Mouse (Mus musculus) thymus, adult 2 months (tissue): Measurements from ENCODE around the gene Rps9.
A peak's percentile ranks its signal among the peaks of the same experiment; 100 is the strongest.

ENCODE experiments used
- CTCF ChIP-seq: fragments of 200-500 bp; IDR thresholded peaks from 2 replicates; pipeline ENCODE4 v1.5.1; 2012; ENCODE audit warnings: mild to moderate bottlenecking, control low read depth, low read length, moderate library complexity, borderline replicate concordance; ENCODE audit not compliant: control insufficient read depth, poor library complexity, insufficient read depth; ENCODE audit errors: extremely low read depth
- POLR2A ChIP-seq: fragments of 200-500 bp; IDR thresholded peaks from 2 replicates; pipeline ENCODE4 v1.6.1; 2012; ENCODE audit warnings: mild to moderate bottlenecking, low read length, control low read depth, moderate library complexity; ENCODE audit not compliant: control insufficient read depth, poor library complexity, insufficient read depth; ENCODE audit errors: extremely low read depth

DNA sequence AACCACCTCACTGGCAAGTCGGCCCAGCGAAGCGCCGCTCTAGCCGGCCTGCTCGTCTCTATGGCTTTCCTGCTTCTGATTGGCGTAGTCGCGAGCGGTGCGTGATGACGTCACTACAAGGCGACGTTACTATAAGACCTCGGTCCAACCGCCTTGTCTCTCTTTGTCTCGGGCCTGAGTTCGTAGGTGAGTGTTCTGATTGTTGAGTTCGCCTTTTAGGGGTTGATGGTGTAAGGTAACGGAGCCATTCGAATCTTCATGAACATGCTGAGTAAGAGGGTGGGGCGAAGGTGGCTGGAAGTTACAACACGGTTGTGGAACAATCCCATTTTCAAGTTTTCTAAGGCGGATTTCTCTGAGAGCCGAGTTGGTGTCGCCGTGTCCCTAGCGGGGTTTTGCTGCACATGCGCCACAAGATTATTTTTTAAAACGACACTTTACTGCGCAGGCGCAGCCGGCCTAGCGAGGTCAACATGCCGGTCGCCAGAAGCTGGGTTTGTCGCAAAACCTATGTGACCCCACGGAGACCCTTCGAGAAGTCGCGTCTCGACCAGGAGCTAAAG, at the start of gene Rps9:
- TF ChIP-seq CTCF, result peak; percentile 20; the same call in 1 of the 2 replicates
- TF ChIP-seq POLR2A, result peak; percentile 96
